Mouse (Mus musculus): ENCODE data around the gene Tmem184a.

DNA sequence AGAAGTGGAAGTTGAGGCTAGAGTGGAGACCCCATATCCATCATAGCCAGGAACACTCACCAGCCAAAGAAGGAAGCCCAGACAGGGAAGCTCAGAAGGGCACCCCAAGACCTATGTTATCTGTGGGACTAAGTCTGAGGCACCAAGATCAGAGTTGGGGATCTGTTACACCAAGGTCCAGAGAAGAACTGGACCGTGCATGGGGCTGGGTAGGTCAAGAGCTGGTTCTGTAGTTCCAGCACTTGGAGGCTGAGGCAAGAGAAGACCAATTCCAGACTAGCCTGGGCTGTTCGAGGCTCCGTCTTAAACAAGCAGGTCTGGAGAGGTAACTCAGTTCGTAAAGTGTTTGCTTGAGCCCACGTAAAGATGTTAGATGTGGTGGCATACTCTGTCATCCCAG, 25.6 kb downstream of the Tmem184a start:
- TF ChIP-seq CTCF (IDR thresholded peaks at IDR 0.05; ENCODE audit: control insufficient read depth, insufficient read depth, insufficient read length), result no peak
- no peak for TF ChIP-seq MYOG (IDR thresholded peaks at IDR 0.05; ENCODE audit: control insufficient read depth, extremely low read depth, insufficient read length)
- TF ChIP-seq CEBPB (IDR thresholded peaks at IDR 0.05; ENCODE audit: low read depth), result no peak

All from C2C12 (cell line).